Mouse (Mus musculus) MEL (cell line): ENCODE data around the gene 4933407L21Rik.

Source experiments
- CTCF ChIP-seq, 3 experiments: IDR thresholded peaks in 2 of 3; conservative IDR thresholded peaks in 1 of 3; 2 replicates each; pipeline ENCODE4 v1.5.1; 2011 to 2012; ENCODE audit warnings: low read length in 3 of 3, low read depth in 2 of 3, mild to moderate bottlenecking in 2 of 3, improper control_type of control experiment in 1 of 3, inconsistent platforms in 1 of 3, mixed read lengths in 1 of 3, moderate library complexity in 1 of 3; ENCODE audit not compliant: control insufficient read depth in 1 of 3, insufficient read depth in 1 of 3, poor library complexity in 1 of 3, severe bottlenecking in 1 of 3
- ELF1 ChIP-seq: IDR thresholded peaks from 2 replicates; pipeline ENCODE4 v1.6.1; 2014; ENCODE audit warnings: low read depth, mild to moderate bottlenecking, inconsistent platforms, low read length, improper control_type of control experiment, moderate library complexity
- ETS1 ChIP-seq: IDR thresholded peaks from 2 replicates; pipeline ENCODE4 v1.6.1; 2012; ENCODE audit warnings: low read depth, mild to moderate bottlenecking, inconsistent platforms, low read length, improper control_type of control experiment, moderate library complexity

GRCm38 (mm10) chr1:85971070-85971469, 42.8 kb downstream of the 4933407L21Rik start:
- no peak for TF ChIP-seq ELF1
- TF ChIP-seq CTCF (IDR thresholded peaks at IDR 0.05 in 2 of 3, conservative IDR thresholded peaks at IDR 0.05 in 1 of 3; ENCODE audit: control insufficient read depth in 1 of 3, insufficient read depth in 1 of 3, low read depth in 2 of 3, low read length in 3 of 3, poor library complexity in 1 of 3, severe bottlenecking in 1 of 3) = no peak
- TF ChIP-seq ETS1 = no peak
